Mouse (Mus musculus): ENCODE results near the gene Elp4. TPM values are rescaled to one million over a fixed set of nuclear protein-coding genes. Genes with fewer than 3 reads are reported as not detected.

Elp4 gene
- polyA plus RNA-seq, 1 experiment from 2014 or later: 44.4 TPM

GRCm38 (mm10) chr2:105678880-105679321 lies 225.5 kb downstream of the Elp4 start:
- Histone ChIP-seq H3K27ac (ENCODE audit: low read depth, low read length) (no peak overlapping the region), H3K36me3 (ENCODE audit: control insufficient read depth, insufficient read depth, low read length) (no peaks in the 10 kb centered on the region), H3K9me3 (ENCODE audit: control insufficient read depth, low read length) (no peaks in the 10 kb centered on the region), H3K9ac (ENCODE audit: low read depth, low read length) (no peak overlapping the region), H3K4me3 (ENCODE audit: low read length) (no peak overlapping the region), H3K27me3 (ENCODE audit: control insufficient read depth, insufficient read depth, low read length) (peaks cover 94% of the 10 kb centered on the region), H3K4me1 (ENCODE audit: control insufficient read depth, insufficient read depth, low read length) (peaks cover 12% of the 10 kb centered on the region), H3K4me2 (replicated peaks; ENCODE audit: low read depth, low read length) (no peak overlapping the region)
- 1% methylated on average over 7 of the region's 7 CpGs for WGBS
- no peak for ATAC-seq (ENCODE audit: low FRiP score, low TSS enrichment)

GRCm38 (mm10) chr2:105678306-105678705 lies 226.1 kb downstream of the Elp4 start:
- Histone ChIP-seq H3K4me3 (ENCODE audit: low read length) (no peak overlapping the region), H3K9ac (ENCODE audit: low read depth, low read length) (no peak overlapping the region), H3K27ac (ENCODE audit: low read depth, low read length) (no peak overlapping the region), H3K27me3 (ENCODE audit: control insufficient read depth, insufficient read depth, low read length) (peaks cover 94% of the 10 kb centered on the region), H3K36me3 (ENCODE audit: control insufficient read depth, insufficient read depth, low read length) (no peaks in the 10 kb centered on the region), H3K4me2 (replicated peaks; ENCODE audit: low read depth, low read length) (no peak overlapping the region), H3K9me3 (ENCODE audit: control insufficient read depth, low read length) (no peaks in the 10 kb centered on the region), H3K4me1 (ENCODE audit: control insufficient read depth, insufficient read depth, low read length) (peaks cover 12% of the 10 kb centered on the region)
- WGBS: 5% methylated on average over 4 of the region's 4 CpGs
- ATAC-seq (ENCODE audit: low FRiP score, low TSS enrichment): no peak

DNA sequence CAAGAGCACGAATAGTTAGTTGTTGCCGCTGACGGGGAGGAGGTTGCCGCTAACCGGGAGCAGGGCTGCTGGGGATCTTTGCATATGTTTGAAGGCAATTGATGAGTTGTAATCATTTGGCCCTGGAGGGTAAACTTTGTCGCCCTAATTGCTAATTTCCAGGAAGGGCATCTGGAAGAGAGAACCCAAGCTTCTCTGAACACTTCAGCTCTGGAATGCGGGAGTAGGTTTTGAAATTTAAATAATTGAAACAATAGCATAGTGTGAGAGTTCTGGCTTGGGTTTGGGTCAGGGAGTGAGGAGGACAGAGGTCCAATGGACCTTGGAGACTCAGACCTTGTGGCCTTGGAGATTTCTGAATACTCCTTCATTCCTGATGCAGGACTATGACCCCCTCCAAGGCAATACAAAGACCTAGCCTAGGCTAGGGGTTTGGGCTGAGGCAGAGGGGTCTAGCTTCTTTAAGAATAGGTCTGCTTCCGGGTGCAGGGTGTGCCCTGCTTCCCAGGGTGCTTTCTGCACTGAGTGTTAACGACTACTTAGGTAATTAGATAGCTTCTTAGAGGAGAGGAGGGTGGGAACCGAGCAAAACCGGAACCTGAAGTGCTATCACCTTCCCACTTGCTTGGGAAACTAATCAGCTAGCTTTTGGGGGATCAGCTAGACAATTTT lies 226.8 kb downstream of the Elp4 start:
- Histone ChIP-seq H3K9ac (ENCODE audit: low read depth, low read length) (no peak overlapping the region), H3K27me3 (ENCODE audit: control insufficient read depth, insufficient read depth, low read length) (peaks cover 94% of the 10 kb centered on the region), H3K27ac (ENCODE audit: low read depth, low read length) (no peak overlapping the region), H3K9me3 (ENCODE audit: control insufficient read depth, low read length) (no peaks in the 10 kb centered on the region), H3K4me3 (ENCODE audit: low read length) (no peak overlapping the region), H3K4me2 (replicated peaks; ENCODE audit: low read depth, low read length) (no peak overlapping the region), H3K36me3 (ENCODE audit: control insufficient read depth, insufficient read depth, low read length) (no peaks in the 10 kb centered on the region), H3K4me1 (ENCODE audit: control insufficient read depth, insufficient read depth, low read length) (peaks cover 12% of the 10 kb centered on the region)
- under 1% methylated on average over 11 of the region's 11 CpGs for WGBS
- no peak for ATAC-seq (ENCODE audit: low FRiP score, low TSS enrichment)

DNA sequence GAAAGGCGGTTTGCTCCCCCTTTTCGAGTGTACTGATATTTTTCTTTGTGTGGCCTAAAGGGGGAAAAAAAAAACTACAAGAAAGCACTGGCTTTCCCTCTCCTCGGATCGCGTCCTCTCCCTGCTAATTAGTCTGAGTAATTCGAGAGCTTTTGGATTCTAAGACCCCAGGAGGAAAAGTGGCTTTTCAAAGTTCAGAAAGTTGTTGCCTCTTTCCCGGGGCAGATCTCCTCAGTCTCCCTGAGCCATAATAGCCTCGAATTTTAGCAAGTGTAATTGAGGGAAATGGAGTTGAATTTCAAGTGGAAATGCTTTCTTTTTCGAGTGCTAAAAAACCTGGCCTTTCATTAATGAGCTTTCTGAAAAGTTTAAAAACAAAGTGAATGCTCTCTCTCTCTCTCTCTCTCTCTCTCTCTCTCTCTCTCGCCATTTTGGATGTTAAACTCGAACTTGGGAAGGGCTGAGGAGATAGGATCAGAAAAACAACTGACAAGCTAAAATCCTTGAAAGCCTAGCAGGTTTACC lies 227.4 kb downstream of the Elp4 start:
- ATAC-seq (ENCODE audit: low FRiP score, low TSS enrichment): no peak
- Histone ChIP-seq H3K4me1 (ENCODE audit: control insufficient read depth, insufficient read depth, low read length) (peaks cover 12% of the 10 kb centered on the region), H3K4me3 (ENCODE audit: low read length) (no peak overlapping the region), H3K27ac (ENCODE audit: low read depth, low read length) (no peak overlapping the region), H3K9me3 (ENCODE audit: control insufficient read depth, low read length) (no peaks in the 10 kb centered on the region), H3K4me2 (replicated peaks; ENCODE audit: low read depth, low read length) (no peak overlapping the region), H3K36me3 (ENCODE audit: control insufficient read depth, insufficient read depth, low read length) (no peaks in the 10 kb centered on the region), H3K9ac (ENCODE audit: low read depth, low read length) (no peak overlapping the region), H3K27me3 (ENCODE audit: control insufficient read depth, insufficient read depth, low read length) (peaks cover 94% of the 10 kb centered on the region)
- 0% methylated on average over 11 of the region's 11 CpGs for WGBS

GRCm38 (mm10) chr2:105676080-105676908 lies 228.1 kb downstream of the Elp4 start:
- H3K9ac ChIP-seq (ENCODE audit: low read depth, low read length): no peak overlapping the region
- H3K27ac ChIP-seq (ENCODE audit: low read depth, low read length): no peak overlapping the region
- no peaks in the 10 kb centered on the region for H3K9me3 ChIP-seq (ENCODE audit: control insufficient read depth, low read length)
- peaks cover 94% of the 10 kb centered on the region for H3K27me3 ChIP-seq (ENCODE audit: control insufficient read depth, insufficient read depth, low read length)
- H3K36me3 ChIP-seq (ENCODE audit: control insufficient read depth, insufficient read depth, low read length): no peaks in the 10 kb centered on the region
- H3K4me3 ChIP-seq (ENCODE audit: low read length): peak overlapping the region; percentile 27
- under 1% methylated on average over 77 of the region's 77 CpGs for WGBS
- peak; percentile 34; the same call in 1 of the 2 replicates for ATAC-seq (ENCODE audit: low FRiP score, low TSS enrichment)
- peak overlapping the region; percentile 36 for H3K4me2 ChIP-seq (replicated peaks; ENCODE audit: low read depth, low read length)
- peaks cover 12% of the 10 kb centered on the region for H3K4me1 ChIP-seq (ENCODE audit: control insufficient read depth, insufficient read depth, low read length)

DNA sequence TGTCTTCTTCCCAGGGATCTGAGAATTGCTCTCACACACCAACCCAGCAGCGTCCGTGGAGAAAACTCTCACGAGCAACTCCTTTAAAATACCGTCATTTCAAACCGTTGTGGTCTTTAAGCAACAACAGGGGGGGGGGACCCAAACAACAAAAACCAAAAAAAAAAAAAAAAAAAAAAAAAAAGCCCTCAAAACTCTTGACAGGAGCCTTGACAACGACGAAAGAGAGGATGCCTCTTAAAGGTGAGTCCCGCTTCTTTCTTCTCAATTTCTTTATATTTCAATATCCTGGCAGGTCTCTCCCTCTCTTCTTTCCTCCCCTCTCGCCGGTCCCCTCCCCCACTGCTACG lies 228.7 kb downstream of the Elp4 start:
- Histone ChIP-seq H3K9ac (ENCODE audit: low read depth, low read length) (no peak overlapping the region), H3K27ac (ENCODE audit: low read depth, low read length) (no peak overlapping the region), H3K9me3 (ENCODE audit: control insufficient read depth, low read length) (no peaks in the 10 kb centered on the region), H3K4me3 (ENCODE audit: low read length) (peak overlapping the region; percentile 27), H3K4me2 (replicated peaks; ENCODE audit: low read depth, low read length) (peak overlapping the region; percentile 41), H3K4me1 (ENCODE audit: control insufficient read depth, insufficient read depth, low read length) (peaks cover 12% of the 10 kb centered on the region), H3K27me3 (ENCODE audit: control insufficient read depth, insufficient read depth, low read length) (peaks cover 94% of the 10 kb centered on the region), H3K36me3 (ENCODE audit: control insufficient read depth, insufficient read depth, low read length) (no peaks in the 10 kb centered on the region)
- 0% methylated on average over 11 of the region's 11 CpGs for WGBS
- no peak for ATAC-seq (ENCODE audit: low FRiP score, low TSS enrichment)

- peaks cover 92% of the 10 kb centered on the region for H3K27me3 ChIP-seq (ENCODE audit: control insufficient read depth, insufficient read depth, low read length)
- no peaks in the 10 kb centered on the region for H3K9me3 ChIP-seq (ENCODE audit: control insufficient read depth, low read length)
- H3K27ac ChIP-seq (ENCODE audit: low read depth, low read length): no peak overlapping the region
- H3K36me3 ChIP-seq (ENCODE audit: control insufficient read depth, insufficient read depth, low read length): no peaks in the 10 kb centered on the region
- under 1% methylated on average over 49 of the region's 49 CpGs for WGBS
- peak overlapping the region; percentile 27 for H3K4me3 ChIP-seq (ENCODE audit: low read length)
- H3K4me1 ChIP-seq (ENCODE audit: control insufficient read depth, insufficient read depth, low read length): peaks cover 12% of the 10 kb centered on the region
- H3K4me2 ChIP-seq (replicated peaks; ENCODE audit: low read depth, low read length): peak overlapping the region; percentile 41
- no peak overlapping the region for H3K9ac ChIP-seq (ENCODE audit: low read depth, low read length)
- ATAC-seq (ENCODE audit: low FRiP score, low TSS enrichment): peak; percentile 66
Observed at GRCm38 (mm10) chr2:105674875-105675729, 229.3 kb downstream of the Elp4 start.

DNA sequence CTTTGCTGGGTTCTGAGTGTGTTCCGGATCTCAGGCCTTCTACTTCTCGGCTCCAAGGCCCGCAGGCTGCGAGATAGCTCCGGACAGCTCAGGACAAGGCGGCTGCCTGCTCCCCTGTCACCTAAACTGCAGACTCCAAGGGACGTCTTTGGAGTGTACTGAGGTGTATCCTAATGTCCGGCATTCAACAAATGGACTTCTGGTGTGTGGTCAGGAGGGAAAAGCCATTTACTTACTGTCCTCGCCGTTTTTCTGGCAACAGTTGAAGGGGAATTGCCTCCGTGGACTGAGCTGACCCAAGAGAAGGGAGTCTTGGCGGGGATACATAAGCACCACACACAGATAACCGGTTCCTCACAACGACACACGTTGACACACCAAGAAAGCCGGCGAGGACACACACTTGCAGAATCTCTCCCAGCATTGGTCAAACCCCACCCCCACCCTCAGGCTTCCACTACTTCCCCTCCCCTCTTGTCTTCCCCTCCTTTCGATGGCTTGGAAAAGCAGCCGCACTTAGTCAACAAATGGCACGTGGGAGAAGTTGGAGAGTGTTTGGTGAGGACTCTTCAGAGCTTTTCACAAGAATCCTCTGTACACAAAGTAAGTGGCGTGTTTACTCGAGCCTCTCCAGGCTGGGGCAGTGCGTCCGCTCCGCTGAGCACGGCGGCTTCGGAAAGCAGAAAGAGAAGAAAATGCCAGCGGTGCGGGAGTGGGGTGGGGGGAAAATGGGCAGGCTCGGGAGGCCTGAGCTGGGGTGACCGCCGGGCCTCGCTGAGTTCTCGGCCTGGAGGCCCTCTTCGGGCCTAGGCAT lies 230.1 kb downstream of the Elp4 start:
- Histone ChIP-seq H3K27me3 (ENCODE audit: control insufficient read depth, insufficient read depth, low read length) (peaks cover 93% of the 10 kb centered on the region), H3K4me3 (ENCODE audit: low read length) (peak overlapping the region; percentile 27; the same call in 1 of the 2 replicates), H3K4me1 (ENCODE audit: control insufficient read depth, insufficient read depth, low read length) (peaks cover 12% of the 10 kb centered on the region), H3K36me3 (ENCODE audit: control insufficient read depth, insufficient read depth, low read length) (no peaks in the 10 kb centered on the region), H3K27ac (ENCODE audit: low read depth, low read length) (no peak overlapping the region), H3K9ac (ENCODE audit: low read depth, low read length) (no peak overlapping the region), H3K9me3 (ENCODE audit: control insufficient read depth, low read length) (no peaks in the 10 kb centered on the region), H3K4me2 (replicated peaks; ENCODE audit: low read depth, low read length) (peak overlapping the region; percentile 41)
- no peak for ATAC-seq (ENCODE audit: low FRiP score, low TSS enrichment)
- 2% methylated on average over 36 of the region's 36 CpGs for WGBS
